Mouse (Mus musculus) hindbrain, embryonic 16.5 days (tissue): ENCODE data around the gene Zbtb20. TPM values are rescaled to one million over a fixed set of nuclear protein-coding genes. Genes with fewer than 3 reads are reported as not detected.
A peak's percentile ranks its signal among the peaks of the same experiment; 100 is the strongest.

Source experiments
- ATAC-seq: fragments of 200-750 bp; cut with Nextera tagmentation; 2 replicates; pipeline ENCODE4 v1.8.0; 2017; ENCODE audit warnings: moderate TSS enrichment, moderate library complexity
- H3K27ac ChIP-seq: fragments of 300-500 bp; sonication (generic); 2 replicates; pipeline ENCODE4 v1.5.1; 2014; ENCODE audit warnings: low read depth, mild to moderate bottlenecking, control low read depth, low read length, moderate library complexity
- H3K27me3 ChIP-seq: fragments of 300-500 bp; sonication (generic); replicated peaks from 2 replicates; pipeline ENCODE4 v1.6.1; 2014; ENCODE audit warnings: low read length; ENCODE audit not compliant: control insufficient read depth, insufficient read depth
- H3K36me3 ChIP-seq: fragments of 300-500 bp; sonication (generic); 2 replicates; pipeline ENCODE4 v1.6.1; 2014; ENCODE audit warnings: mild to moderate bottlenecking, low read length, moderate library complexity, mixed read lengths; ENCODE audit not compliant: control insufficient read depth, insufficient read depth
- H3K4me1 ChIP-seq: fragments of 300-500 bp; sonication (generic); 2 replicates; pipeline ENCODE4 v1.6.1; 2014; ENCODE audit warnings: low read depth, low read length; ENCODE audit not compliant: control insufficient read depth, insufficient read depth
- H3K4me2 ChIP-seq: fragments of 300-500 bp; sonication (generic); 2 replicates; pipeline ENCODE4 v1.6.1; 2014; ENCODE audit warnings: mild to moderate bottlenecking, low read length, control low read depth, moderate library complexity
- H3K4me3 ChIP-seq: fragments of 300-500 bp; sonication (generic); 2 replicates; pipeline ENCODE4 v1.5.1; 2014; ENCODE audit warnings: mild to moderate bottlenecking, low read length, control low read depth, moderate library complexity
- H3K9ac ChIP-seq: fragments of 300-500 bp; sonication (generic); 2 replicates; pipeline ENCODE4 v1.6.1; 2014; ENCODE audit warnings: low read depth, mild to moderate bottlenecking, control low read depth, low read length, moderate library complexity
- H3K9me3 ChIP-seq: fragments of 300-500 bp; sonication (generic); 2 replicates; pipeline ENCODE4 v1.6.1; 2014; ENCODE audit warnings: mild to moderate bottlenecking, low read length, moderate library complexity; ENCODE audit not compliant: control insufficient read depth
- WGBS: fragments of 180-500 bp; shearing (Covaris S2); extraction: QIAGEN DNeasy Blood & Tissue Kit; methylation state at CpG from one replicate; pipeline ENCODE4 v1.1.7; 2014; 5-methylcytosine and 5-hydroxymethylcytosine counted together
- polyA plus RNA-seq: library from polyadenylated mRNA; unstranded; fragments of >200 nt; fragmentation: Nextera tagmentation; extraction: Ambion mirVana; gene quantifications from 2 replicates; pipeline ENCODE4 v1.2.1, GENCODE M21; 2015

Gene Zbtb20
- polyA plus RNA-seq, 1 experiment from 2014 or later, result 46.6 TPM

- ATAC-seq, result no peak
- Histone ChIP-seq H3K36me3 (no peaks in the 10 kb centered on the region), H3K9ac (no peak overlapping the region), H3K4me2 (no peak overlapping the region), H3K9me3 (no peaks in the 10 kb centered on the region), H3K4me1 (no peaks in the 10 kb centered on the region), H3K27ac (no peak overlapping the region), H3K4me3 (no peak overlapping the region), H3K27me3 (no peaks in the 10 kb centered on the region)
- WGBS, result 61% methylated on average over 3 of the region's 3 CpGs
Observed at GRCm38 (mm10) chr16:43029243-43029642, 153.6 kb downstream of the Zbtb20 start.

- H3K27ac ChIP-seq, result no peak overlapping the region
- no peak for ATAC-seq
- no peak overlapping the region for H3K4me3 ChIP-seq
- H3K4me2 ChIP-seq, result no peak overlapping the region
- WGBS, result 53% methylated on average over 6 of the region's 6 CpGs
- no peaks in the 10 kb centered on the region for H3K9me3 ChIP-seq
- no peaks in the 10 kb centered on the region for H3K27me3 ChIP-seq
- H3K4me1 ChIP-seq, result no peaks in the 10 kb centered on the region
- no peaks in the 10 kb centered on the region for H3K36me3 ChIP-seq
- no peak overlapping the region for H3K9ac ChIP-seq
Observed at GRCm38 (mm10) chr16:43035709-43036108, 160.0 kb downstream of the Zbtb20 start.

- Histone ChIP-seq H3K27ac (no peak overlapping the region), H3K4me1 (no peaks in the 10 kb centered on the region), H3K4me2 (no peak overlapping the region), H3K9me3 (no peaks in the 10 kb centered on the region), H3K27me3 (no peaks in the 10 kb centered on the region), H3K4me3 (no peak overlapping the region), H3K36me3 (no peaks in the 10 kb centered on the region), H3K9ac (no peak overlapping the region)
- 73% methylated on average over 5 of the region's 5 CpGs for WGBS
- ATAC-seq, result no peak
Observed at GRCm38 (mm10) chr16:43036510-43036909, 160.8 kb downstream of the Zbtb20 start.

GRCm38 (mm10) chr16:43037320-43037719 is 161.6 kb downstream of the Zbtb20 start:
- Histone ChIP-seq H3K36me3 (no peaks in the 10 kb centered on the region), H3K27ac (no peak overlapping the region), H3K4me3 (no peak overlapping the region), H3K4me1 (no peaks in the 10 kb centered on the region), H3K9ac (no peak overlapping the region), H3K27me3 (no peaks in the 10 kb centered on the region), H3K9me3 (no peaks in the 10 kb centered on the region), H3K4me2 (no peak overlapping the region)
- no peak for ATAC-seq
- WGBS, result 80% methylated on average over 4 of the region's 4 CpGs

- no peak for ATAC-seq
- H3K4me2 ChIP-seq, result no peak overlapping the region
- no peaks in the 10 kb centered on the region for H3K36me3 ChIP-seq
- no peak overlapping the region for H3K4me3 ChIP-seq
- no peaks in the 10 kb centered on the region for H3K4me1 ChIP-seq
- no peaks in the 10 kb centered on the region for H3K27me3 ChIP-seq
- H3K9ac ChIP-seq, result no peak overlapping the region
- no peak overlapping the region for H3K27ac ChIP-seq
- no peaks in the 10 kb centered on the region for H3K9me3 ChIP-seq
Observed at GRCm38 (mm10) chr16:43045611-43046010, 169.9 kb downstream of the Zbtb20 start.

GRCm38 (mm10) chr16:43046686-43047085 is 171.0 kb downstream of the Zbtb20 start:
- no peak overlapping the region for H3K4me2 ChIP-seq
- H3K4me1 ChIP-seq, result no peaks in the 10 kb centered on the region
- no peaks in the 10 kb centered on the region for H3K9me3 ChIP-seq
- no peak overlapping the region for H3K27ac ChIP-seq
- no peak for ATAC-seq
- H3K27me3 ChIP-seq, result no peaks in the 10 kb centered on the region
- no peaks in the 10 kb centered on the region for H3K36me3 ChIP-seq
- WGBS, result 90% methylated on average over 3 of the region's 3 CpGs
- H3K9ac ChIP-seq, result no peak overlapping the region
- no peak overlapping the region for H3K4me3 ChIP-seq

GRCm38 (mm10) chr16:43069666-43070295 is 194.1 kb downstream of the Zbtb20 start:
- 89% methylated on average over 3 of the region's 3 CpGs for WGBS
- Histone ChIP-seq H3K27me3 (no peaks in the 10 kb centered on the region), H3K4me2 (no peak overlapping the region), H3K9ac (no peak overlapping the region), H3K4me1 (no peaks in the 10 kb centered on the region), H3K36me3 (no peaks in the 10 kb centered on the region), H3K9me3 (no peaks in the 10 kb centered on the region), H3K27ac (no peak overlapping the region), H3K4me3 (no peak overlapping the region)
- ATAC-seq, result no peak

GRCm38 (mm10) chr16:43071875-43072274 is 196.2 kb downstream of the Zbtb20 start:
- 79% methylated on average over 3 of the region's 3 CpGs for WGBS
- H3K27me3 ChIP-seq, result no peaks in the 10 kb centered on the region

GRCm38 (mm10) chr16:43072818-43073594 is 197.3 kb downstream of the Zbtb20 start:
- Histone ChIP-seq H3K9ac (no peak overlapping the region), H3K4me2 (no peak overlapping the region), H3K27me3 (no peaks in the 10 kb centered on the region), H3K9me3 (no peaks in the 10 kb centered on the region), H3K36me3 (no peaks in the 10 kb centered on the region), H3K4me1 (no peaks in the 10 kb centered on the region), H3K4me3 (no peak overlapping the region), H3K27ac (no peak overlapping the region)
- WGBS, result 81% methylated on average over 5 of the region's 5 CpGs
- ATAC-seq, result 0 out of 2 replicates have a peak, but pooled peaks have one; percentile 20

More at GRCm38 (mm10) chr16:43071875-43072274, 196.2 kb downstream of the Zbtb20 start:
- no peaks in the 10 kb centered on the region for H3K9me3 ChIP-seq
- no peak overlapping the region for H3K27ac ChIP-seq
- H3K4me1 ChIP-seq, result no peaks in the 10 kb centered on the region
- H3K4me2 ChIP-seq, result no peak overlapping the region
- H3K9ac ChIP-seq, result no peak overlapping the region
- H3K4me3 ChIP-seq, result no peak overlapping the region
- H3K36me3 ChIP-seq, result no peaks in the 10 kb centered on the region
- no peak for ATAC-seq
